Mouse (Mus musculus) embryonic fibroblast, embryonic 13.5 days (primary cell): ENCODE results near the gene Mettl26.

Source experiments
- CTCF ChIP-seq: IDR thresholded peaks from 2 replicates; pipeline ENCODE4 v1.5.1; 2011; ENCODE audit warnings: mild to moderate bottlenecking, control low read depth, low read length, moderate library complexity, borderline replicate concordance; ENCODE audit not compliant: insufficient read depth
- POLR2A ChIP-seq: IDR thresholded peaks from 2 replicates; pipeline ENCODE4 v1.6.1; 2011; ENCODE audit warnings: low read depth, mild to moderate bottlenecking, control low read depth, low read length, moderate library complexity

- TF ChIP-seq POLR2A (no peak), CTCF (no peak)
Observed at GRCm38 (mm10) chr17:25833961-25834594, 40.8 kb upstream of the Mettl26 start.
